In the genomic region with DNA sequence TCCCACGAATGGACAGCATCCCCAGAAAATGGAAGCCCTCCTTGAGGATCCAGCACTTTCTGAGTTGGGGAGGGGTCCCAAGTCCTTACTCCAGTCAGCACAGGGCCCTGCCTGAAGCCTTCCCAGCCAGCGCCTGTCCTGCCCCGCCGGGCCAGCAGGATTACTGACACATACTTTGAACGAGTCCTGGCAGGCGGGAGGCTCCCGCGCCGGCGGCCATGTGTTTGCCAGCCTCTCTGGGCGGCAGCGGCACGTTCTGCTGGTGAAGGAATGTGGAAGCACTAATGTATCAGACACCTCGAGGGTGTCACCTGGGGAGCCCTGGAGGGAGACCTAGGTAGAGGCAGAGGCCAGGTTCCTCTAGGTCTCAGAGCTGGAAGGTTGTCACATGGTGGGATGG, we compare ENCODE assay signal across 28 mouse cellular contexts. TPM values are rescaled to one million over a fixed set of nuclear protein-coding genes. Genes with fewer than 3 reads are reported as not detected.
DNase-seq lines count a peak whose midpoint lies in the region; ATAC-seq and TF ChIP-seq lines count a peak whose summit lies in the region.
"Had no signal": no experiment of that assay in that cellular context is flagged by ENCODE, and none has a peak within 500 bp of the region (broad histone marks: within the 10 kb centered on the region; RNA-seq: fewer than 3 reads in every experiment).

No protein-coding gene starts in this region.

- WGBS in heart, embryonic 10.5 days, result 11% methylated on average over 14 of the region's 14 CpGs
- 24% methylated on average over 14 of the region's 14 CpGs for WGBS in embryonic facial prominence, embryonic 14.5 days
- 40% methylated on average over 14 of the region's 14 CpGs for WGBS in kidney, adult 2 months

- H3K4me3 ChIP-seq in heart, embryonic 10.5 days, result no peak overlapping the region
- no peak overlapping the region for H3K4me3 ChIP-seq in embryonic facial prominence, embryonic 14.5 days (ENCODE audit: low read depth, low read length)
- no peak overlapping the region for H3K4me3 ChIP-seq in kidney, adult 2 months (ENCODE audit: insufficient read depth, low read depth, low read length)
- H3K4me3 ChIP-seq: embryonic facial prominence, embryonic 15.5 days; erythroblast, embryonic 14.5 days; forebrain, embryonic 10.5 days; heart, adult 2 months; heart, embryonic 12.5 days; hindbrain, embryonic 15.5 days had no signal

- H3K36me3 ChIP-seq in heart, embryonic 10.5 days, result no peaks in the 10 kb centered on the region
- H3K36me3 ChIP-seq in embryonic facial prominence, embryonic 14.5 days (ENCODE audit: control insufficient read depth, insufficient read depth, low read length), result no peaks in the 10 kb centered on the region
- H3K36me3 ChIP-seq in kidney, adult 2 months (ENCODE audit: control insufficient read depth, insufficient read depth, low read length), result no peaks in the 10 kb centered on the region
- H3K36me3 ChIP-seq: embryonic facial prominence, embryonic 15.5 days; forebrain, embryonic 10.5 days; heart, embryonic 12.5 days; hindbrain, embryonic 15.5 days had no signal

- TF ChIP-seq CTCF in kidney, adult 2 months (conservative IDR thresholded peaks at IDR 0.05; ENCODE audit: insufficient read depth, insufficient read length, low read depth, low read length), result no peak

- H3K9ac ChIP-seq in embryonic facial prominence, embryonic 14.5 days (ENCODE audit: low read depth, low read length), result no peak overlapping the region
- H3K9ac ChIP-seq: embryonic facial prominence, embryonic 15.5 days; heart, embryonic 12.5 days; hindbrain, embryonic 15.5 days had no signal

- peaks cover 99% of the 10 kb centered on the region for H3K27me3 ChIP-seq in heart, embryonic 10.5 days (ENCODE audit: insufficient read depth, poor library complexity, severe bottlenecking)
- H3K27me3 ChIP-seq in embryonic facial prominence, embryonic 14.5 days (replicated peaks; ENCODE audit: control insufficient read depth, insufficient read depth, low read length), result peaks cover 51% of the 10 kb centered on the region
- H3K27me3 ChIP-seq in kidney, adult 2 months (replicated peaks; ENCODE audit: control insufficient read depth, insufficient read depth, low read length), result no peaks in the 10 kb centered on the region

- no peaks in the 10 kb centered on the region for H3K9me3 ChIP-seq in heart, embryonic 10.5 days
- H3K9me3 ChIP-seq in embryonic facial prominence, embryonic 14.5 days (ENCODE audit: control insufficient read depth, low read length), result no peaks in the 10 kb centered on the region
- H3K9me3 ChIP-seq: embryonic facial prominence, embryonic 15.5 days; forebrain, embryonic 10.5 days; heart, embryonic 12.5 days; hindbrain, embryonic 15.5 days had no signal

- no peak for TF ChIP-seq POLR2A in kidney, adult 2 months (IDR thresholded peaks at IDR 0.05; ENCODE audit: low read depth, low read length)

- 0 out of 2 replicates have a peak, but pooled peaks have one; percentile 41 for ATAC-seq in embryonic facial prominence, embryonic 14.5 days (ENCODE audit: low read depth)
- ATAC-seq: activated CD4-positive, CD25-positive, alpha-beta regulatory T cell, adult 4 months; CD4-positive, CD25-positive, alpha-beta regulatory T cell, adult 4 months; forebrain, embryonic 16.5 days; intestine, embryonic 16.5 days; Patski had no signal

- H3K4me2 ChIP-seq in embryonic facial prominence, embryonic 14.5 days (ENCODE audit: low read depth, low read length), result no peak overlapping the region
- H3K4me2 ChIP-seq: embryonic facial prominence, embryonic 15.5 days; heart, embryonic 12.5 days; hindbrain, embryonic 15.5 days had no signal

- peaks cover 5% of the 10 kb centered on the region; the same call in 1 of the 2 replicates for H3K4me1 ChIP-seq in heart, embryonic 10.5 days
- H3K4me1 ChIP-seq in embryonic facial prominence, embryonic 14.5 days (ENCODE audit: control insufficient read depth, insufficient read depth, low read length), result peaks cover 2% of the 10 kb centered on the region; the same call in 1 of the 2 replicates
- H3K4me1 ChIP-seq in kidney, adult 2 months (ENCODE audit: control insufficient read depth, insufficient read depth, low read length), result no peaks in the 10 kb centered on the region
- H3K4me1 ChIP-seq: heart, embryonic 12.5 days had no signal

- DNase-seq in cerebellum, adult 11-12 months, result peak; percentile 19
- no peak for DNase-seq in cerebellum, adult 8-10 months
- DNase-seq in heart, postnatal 4 days, result peak; percentile 24
- no peak for DNase-seq in heart, embryonic 10.5 days (ENCODE audit: low spot score)
- DNase-seq in urinary bladder, postnatal 14 days (ENCODE audit: low spot score), result peak; percentile 68
- no peak for DNase-seq in urinary bladder, postnatal 10 days (ENCODE audit: low spot score)
- DNase-seq in embryonic facial prominence, embryonic 14.5 days (ENCODE audit: low spot score), result peak; percentile 51
- DNase-seq in kidney, adult 2 months, result no peak
- DNase-seq: adrenal gland, postnatal 14 days; B cell, adult 2 months; cerebellum, adult 9-10 months; gastrocnemius, postnatal 14 days had no signal

- no peak overlapping the region for H3K27ac ChIP-seq in heart, embryonic 10.5 days
- H3K27ac ChIP-seq in embryonic facial prominence, embryonic 14.5 days (replicated peaks; ENCODE audit: low read depth, low read length), result no peak overlapping the region
- H3K27ac ChIP-seq in kidney, adult 2 months (ENCODE audit: insufficient read depth, low read depth, low read length), result no peak overlapping the region
- H3K27ac ChIP-seq: embryonic facial prominence, embryonic 15.5 days; forebrain, embryonic 10.5 days; heart, adult 2 months; hindbrain, embryonic 15.5 days had no signal

RNA-seq across cellular contexts. Expression of a gene that starts 6.4 kb away (rescaled TPM):
- not detected for total RNA-seq in heart, postnatal 4 days (2021)
- 0.08 TPM in 1 of 2 replicates, not detected in the other for polyA plus RNA-seq in heart, embryonic 10.5 days (2016; fragmentation: Nextera tagmentation; extraction: Ambion mirVana)
- polyA plus RNA-seq in embryonic facial prominence, embryonic 14.5 days (2014; fragmentation: Nextera tagmentation; extraction: Ambion mirVana), result 0.77 and 0.78 TPM in 2 replicates
- polyA plus RNA-seq in kidney, adult 2 months (2012; rRNA removed), result not detected in 2 replicates
- total RNA-seq: adrenal gland, adult 18-20 months; adrenal gland, postnatal 14 days; gastrocnemius, postnatal 14 days; heart, adult 2 months; heart, postnatal 25 days; MEL had no signal
- polyA plus RNA-seq: CD4-positive, CD25-positive, alpha-beta regulatory T cell, adult 4 months; cortical plate, adult 2 months; heart, adult 2 months; heart, embryonic 16.5 days; intestine, embryonic 16.5 days; Patski had no signal

RNA-seq across cellular contexts. Expression of a gene that starts 22.6 kb away (rescaled TPM):
- total RNA-seq in heart, postnatal 4 days (2021), result 1 to 10 TPM; 5.6 to 5.7 TPM
- 3.8 and 4.1 TPM in 2 replicates for polyA plus RNA-seq in heart, embryonic 10.5 days (2016; fragmentation: Nextera tagmentation; extraction: Ambion mirVana)
- polyA plus RNA-seq in embryonic facial prominence, embryonic 14.5 days (2014; fragmentation: Nextera tagmentation; extraction: Ambion mirVana), result 4.8 and 5.8 TPM in 2 replicates
- 1.7 and 1.8 TPM in 2 replicates for polyA plus RNA-seq in kidney, adult 2 months (2012; rRNA removed)
- total RNA-seq: MEL had no signal
- polyA plus RNA-seq: activated CD4-positive, CD25-positive, alpha-beta regulatory T cell, adult 4 months; CD4-positive, CD25-positive, alpha-beta regulatory T cell, adult 4 months; erythroblast, embryonic 14.5 days had no signal

RNA-seq across cellular contexts. Expression of a gene that starts 56.1 kb away (rescaled TPM):
- 100 to 1,000 TPM; 389 to 395 TPM for total RNA-seq in heart, postnatal 4 days (2021)
- polyA plus RNA-seq in heart, embryonic 10.5 days (2016; fragmentation: Nextera tagmentation; extraction: Ambion mirVana), result 702 and 707 TPM in 2 replicates
- polyA plus RNA-seq in embryonic facial prominence, embryonic 14.5 days (2014; fragmentation: Nextera tagmentation; extraction: Ambion mirVana), result 665 and 687 TPM in 2 replicates
- 490 and 503 TPM in 2 replicates for polyA plus RNA-seq in kidney, adult 2 months (2012; rRNA removed)

Comparison
In these comparisons a context has a peak if more than half of its experiments do, and no peak if none do; other contexts are left out.
1. DNase-seq: peak in cerebellum, adult 11-12 months (single experiment), heart, postnatal 4 days (single experiment), urinary bladder, postnatal 14 days (single experiment) and embryonic facial prominence, embryonic 14.5 days (single experiment); none in cerebellum, adult 8-10 months (single experiment), heart, embryonic 10.5 days (single experiment), urinary bladder, postnatal 10 days (single experiment) and kidney, adult 2 months (single experiment).